Mouse (Mus musculus): ENCODE results near the gene Olfr1122.
"Not testable (repeated sequence)": the region's sequence is repeated elsewhere in the genome, so short reads cannot be mapped to it uniquely, and the experiment has no call there.

DNA sequence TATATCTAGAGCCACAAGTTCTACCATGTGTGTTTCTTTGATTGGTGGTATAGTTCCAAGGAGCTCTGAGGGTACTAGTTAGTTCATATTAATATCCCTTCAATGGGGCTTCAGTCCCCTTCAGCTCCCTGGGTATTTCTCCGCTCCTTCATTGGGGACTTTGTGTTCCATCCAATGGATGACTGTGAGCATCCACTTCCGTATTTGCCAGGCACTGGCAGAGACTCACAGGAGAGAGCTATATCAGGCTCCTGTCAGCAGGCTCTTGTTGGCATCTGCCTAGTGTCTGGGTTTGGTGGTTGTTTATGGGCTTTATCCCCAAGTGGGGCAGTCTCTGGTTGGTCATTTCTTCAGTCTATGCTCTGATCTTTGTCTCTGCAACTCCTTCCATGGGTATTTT, 25.5 kb upstream of the Olfr1122 start:
- not testable (repeated sequence) for TF ChIP-seq CTCF (IDR thresholded peaks at IDR 0.05; ENCODE audit: low read depth, low read length); GATA1 (IDR thresholded peaks at IDR 0.05; ENCODE audit: borderline replicate concordance, low read length); TAL1 (conservative IDR thresholded peaks at IDR 0.05; ENCODE audit: low read depth, low read length); POLR2AphosphoS5 (IDR thresholded peaks at IDR 0.05; ENCODE audit: insufficient replicate concordance, low read depth, low read length); GATA2 (IDR thresholded peaks at IDR 0.05; ENCODE audit: borderline replicate concordance, low read depth, low read length)
